Mouse (Mus musculus) heart, embryonic 14.5 days (tissue): ENCODE measurements around the gene Slc20a1. TPM values are rescaled to one million over a fixed set of nuclear protein-coding genes. Genes with fewer than 3 reads are reported as not detected.

Experiments
- ATAC-seq: fragments of 200-750 bp; cut with Nextera tagmentation; 2 replicates; pipeline ENCODE4 v1.8.0; 2017; ENCODE audit warnings: low read depth, moderate TSS enrichment; ENCODE audit not compliant: insufficient number of reproducible peaks, insufficient read depth, low FRiP score
- H3K27ac ChIP-seq, 2 experiments: fragments of 200-500 bp in 1 of 2; fragments of 300-500 bp in 1 of 2; sonication (generic) in 1 of 2; replicated peaks in 1 of 2; 2 replicates each; pipeline ENCODE4 v1.5.1; 2012 to 2014; ENCODE audit warnings: low read depth in 2 of 2, low read length in 2 of 2, control low read depth in 1 of 2, mild to moderate bottlenecking in 1 of 2, mixed read lengths in 1 of 2; ENCODE audit not compliant: control insufficient read depth in 1 of 2, insufficient read depth in 1 of 2
- H3K27me3 ChIP-seq: fragments of 300-500 bp; sonication (generic); 2 replicates; pipeline ENCODE4 v1.6.1; 2014; ENCODE audit warnings: mild to moderate bottlenecking, low read length, control low read depth; ENCODE audit not compliant: control insufficient read depth, insufficient read depth
- H3K36me3 ChIP-seq: fragments of 300-500 bp; sonication (generic); 2 replicates; pipeline ENCODE4 v1.6.1; 2014; ENCODE audit warnings: mild to moderate bottlenecking, control low read depth, low read length, mixed read lengths; ENCODE audit not compliant: control insufficient read depth, insufficient read depth
- H3K4me1 ChIP-seq, 2 experiments: fragments of 200-500 bp in 1 of 2; fragments of 300-500 bp in 1 of 2; sonication (generic) in 1 of 2; 2 replicates each; pipeline ENCODE4 v1.6.1; 2012 to 2014; ENCODE audit warnings: low read length in 2 of 2, control low read depth in 1 of 2, mixed read lengths in 1 of 2; ENCODE audit not compliant: control insufficient read depth in 2 of 2, insufficient read depth in 2 of 2
- H3K4me2 ChIP-seq: fragments of 300-500 bp; sonication (generic); 2 replicates; pipeline ENCODE4 v1.6.1; 2014; ENCODE audit warnings: mild to moderate bottlenecking, low read length
- H3K4me3 ChIP-seq, 2 experiments: fragments of 200-500 bp in 1 of 2; fragments of 300-500 bp in 1 of 2; sonication (generic) in 1 of 2; 2 replicates each; pipeline ENCODE4 v1.5.1; 2012 to 2014; ENCODE audit warnings: low read length in 2 of 2, mild to moderate bottlenecking in 2 of 2, control low read depth in 1 of 2, low read depth in 1 of 2, moderate library complexity in 1 of 2; ENCODE audit not compliant: control insufficient read depth in 1 of 2, insufficient read depth in 1 of 2
- H3K9ac ChIP-seq: fragments of 300-500 bp; sonication (generic); 2 replicates; pipeline ENCODE4 v1.6.1; 2014; ENCODE audit warnings: mild to moderate bottlenecking, low read length
- H3K9me3 ChIP-seq: fragments of 300-500 bp; sonication (generic); 2 replicates; pipeline ENCODE4 v1.6.1; 2016; ENCODE audit warnings: low read length, control low read depth; ENCODE audit not compliant: control insufficient read depth
- WGBS: fragments of 180-500 bp; shearing (Covaris S2); extraction: QIAGEN DNeasy Blood & Tissue Kit; methylation state at CpG from one replicate; pipeline ENCODE4 v1.1.7; 2014; 5-methylcytosine and 5-hydroxymethylcytosine counted together
- polyA plus RNA-seq: library from polyadenylated mRNA; unstranded; fragments of >200 nt; fragmentation: Nextera tagmentation; extraction: Ambion mirVana; gene quantifications from 2 replicates; pipeline ENCODE4 v1.2.1, GENCODE M21; 2014

Slc20a1 gene
- polyA plus RNA-seq, 1 experiment from 2014 or later: 21.6 TPM

- Histone ChIP-seq H3K9me3 (no peaks in the 10 kb centered on the region), H3K4me3 (no peak overlapping the region), H3K4me2 (no peak overlapping the region), H3K36me3 (no peaks in the 10 kb centered on the region), H3K27ac (no peak overlapping the region), H3K27me3 (no peaks in the 10 kb centered on the region), H3K4me1 (peaks cover 0 to 3% of the 10 kb centered on the region in 2 experiments; a peak in 2 of 4 replicates), H3K9ac (no peak overlapping the region)
- ATAC-seq: no peak
- WGBS: 92% methylated on average over 7 of the region's 7 CpGs
Measured at GRCm38 (mm10) chr2:129229316-129229715, 30.8 kb downstream of the Slc20a1 start.

- peaks cover 3 to 4% of the 10 kb centered on the region in 2 experiments; a peak in 3 of 4 replicates for H3K4me1 ChIP-seq
- H3K27me3 ChIP-seq: no peaks in the 10 kb centered on the region
- H3K36me3 ChIP-seq: no peaks in the 10 kb centered on the region
- no peak overlapping the region for H3K9ac ChIP-seq
- no peak overlapping the region for H3K27ac ChIP-seq
- H3K4me3 ChIP-seq: no peak overlapping the region
- H3K9me3 ChIP-seq: no peaks in the 10 kb centered on the region
- no peak for ATAC-seq
- no peak overlapping the region for H3K4me2 ChIP-seq
- 44% methylated on average over 4 of the region's 4 CpGs for WGBS
Measured at GRCm38 (mm10) chr2:129232023-129232422, 33.5 kb downstream of the Slc20a1 start.

GRCm38 (mm10) chr2:129232484-129232883, 33.9 kb downstream of the Slc20a1 start:
- H3K27ac ChIP-seq: no peak overlapping the region
- H3K4me1 ChIP-seq: peaks cover 3 to 4% of the 10 kb centered on the region in 2 experiments; a peak in 3 of 4 replicates
- no peaks in the 10 kb centered on the region for H3K36me3 ChIP-seq
- no peak overlapping the region for H3K4me3 ChIP-seq
- H3K27me3 ChIP-seq: no peaks in the 10 kb centered on the region
- no peak for ATAC-seq
- no peak overlapping the region for H3K9ac ChIP-seq
- WGBS: 68% methylated on average over 9 of the region's 9 CpGs
- no peaks in the 10 kb centered on the region for H3K9me3 ChIP-seq
- H3K4me2 ChIP-seq: no peak overlapping the region

- Histone ChIP-seq H3K36me3 (no peaks in the 10 kb centered on the region), H3K27ac (no peak overlapping the region), H3K9ac (no peak overlapping the region), H3K4me1 (peaks cover 3 to 4% of the 10 kb centered on the region in 2 experiments; a peak in 3 of 4 replicates), H3K4me3 (no peak overlapping the region), H3K9me3 (no peaks in the 10 kb centered on the region), H3K4me2 (no peak overlapping the region), H3K27me3 (no peaks in the 10 kb centered on the region)
- WGBS: 76% methylated on average over 1 of the region's 1 CpGs
- ATAC-seq: no peak
Measured at GRCm38 (mm10) chr2:129233218-129233617, 34.7 kb downstream of the Slc20a1 start.

- no peak overlapping the region for H3K4me3 ChIP-seq
- no peak overlapping the region for H3K4me2 ChIP-seq
- no peaks in the 10 kb centered on the region for H3K36me3 ChIP-seq
- no peak overlapping the region for H3K9ac ChIP-seq
- no peaks in the 10 kb centered on the region for H3K27me3 ChIP-seq
- 14% methylated on average over 9 of the region's 9 CpGs for WGBS
- H3K9me3 ChIP-seq: no peaks in the 10 kb centered on the region
- no peak overlapping the region for H3K27ac ChIP-seq
- peaks cover 3 to 4% of the 10 kb centered on the region in 2 experiments; a peak in 3 of 4 replicates for H3K4me1 ChIP-seq
- no peak for ATAC-seq
Measured at GRCm38 (mm10) chr2:129233803-129234477, 35.4 kb downstream of the Slc20a1 start.

GRCm38 (mm10) chr2:129234731-129235130, 36.2 kb downstream of the Slc20a1 start:
- Histone ChIP-seq H3K4me1 (peaks cover 3 to 4% of the 10 kb centered on the region in 2 experiments; a peak in 3 of 4 replicates), H3K27ac (no peak overlapping the region), H3K27me3 (no peaks in the 10 kb centered on the region), H3K9ac (no peak overlapping the region), H3K4me2 (no peak overlapping the region), H3K9me3 (no peaks in the 10 kb centered on the region), H3K36me3 (no peaks in the 10 kb centered on the region), H3K4me3 (no peak overlapping the region)
- WGBS: 62% methylated on average over 2 of the region's 2 CpGs
- ATAC-seq: no peak

GRCm38 (mm10) chr2:129236526-129236925, 38.0 kb downstream of the Slc20a1 start:
- peaks cover 4 to 10% of the 10 kb centered on the region in 2 experiments; a peak in 3 of 4 replicates for H3K4me1 ChIP-seq
- WGBS: 78% methylated on average over 4 of the region's 4 CpGs
- H3K9ac ChIP-seq: no peak overlapping the region
- no peaks in the 10 kb centered on the region for H3K36me3 ChIP-seq
- no peak overlapping the region for H3K4me2 ChIP-seq
- no peaks in the 10 kb centered on the region for H3K27me3 ChIP-seq
- ATAC-seq: no peak
- no peak overlapping the region for H3K4me3 ChIP-seq
- H3K9me3 ChIP-seq: peaks cover 4% of the 10 kb centered on the region; the same call in 1 of the 2 replicates
- no peak overlapping the region for H3K27ac ChIP-seq
